Comparison of ENCODE assay signal across 7 mouse cellular contexts in the genomic region with DNA sequence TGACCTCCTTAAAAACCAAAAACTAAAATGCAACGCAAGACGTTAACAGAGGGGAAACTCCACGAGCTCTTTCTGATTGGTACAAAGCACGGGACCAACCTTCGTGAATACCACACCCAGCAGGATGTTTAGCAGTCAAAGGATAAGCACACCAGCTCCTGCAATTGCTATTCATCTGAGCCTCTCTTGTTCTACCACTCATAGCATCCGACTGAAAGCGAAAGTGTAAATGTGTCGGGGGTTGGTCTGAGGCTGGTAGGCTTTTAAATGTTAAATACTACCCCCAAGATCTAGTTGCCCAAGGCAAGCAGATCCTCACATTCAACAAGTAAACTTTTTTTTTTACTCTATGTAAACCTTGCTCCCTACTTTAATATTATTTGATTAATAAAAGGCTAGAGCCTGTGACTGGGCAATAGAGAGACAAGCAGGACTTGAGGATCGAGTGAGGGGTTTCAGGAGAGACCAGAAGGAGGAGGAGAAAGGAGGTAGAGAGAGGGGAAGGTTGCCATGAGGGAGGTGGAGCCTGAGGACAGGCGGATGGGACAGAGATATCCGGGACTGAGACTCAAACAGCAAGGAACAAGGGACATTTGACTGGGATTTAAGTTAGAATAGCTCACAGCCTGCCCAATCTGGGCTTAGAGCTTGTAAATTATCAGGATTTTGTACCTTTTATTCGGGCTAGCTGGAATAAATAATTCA. TPM values are rescaled to one million over a fixed set of nuclear protein-coding genes. Genes with fewer than 3 reads are reported as not detected.
DNase-seq lines count a peak whose midpoint lies in the region; ATAC-seq lines count a peak whose summit lies in the region.

No protein-coding gene starts in this region.

- no peaks in the 10 kb centered on the region for H3K27me3 ChIP-seq in hindbrain, embryonic 14.5 days (ENCODE audit: control insufficient read depth, insufficient read depth, low read length)

- ATAC-seq in hindbrain, embryonic 14.5 days (ENCODE audit: low FRiP score), result no peak
- peak; percentile 56 for ATAC-seq in megakaryocyte progenitor cell, adult 5-6 weeks (replicated peaks; ENCODE audit: poor library complexity)
- ATAC-seq in cerebellum, adult (ENCODE audit: insufficient number of reproducible peaks, low FRiP score, low TSS enrichment), result no peak

- no peak overlapping the region for H3K4me3 ChIP-seq in hindbrain, embryonic 14.5 days (replicated peaks; ENCODE audit: low read length)

- H3K4me1 ChIP-seq in hindbrain, embryonic 14.5 days (replicated peaks; ENCODE audit: control insufficient read depth, insufficient read depth, low read length), result peaks cover 4% of the 10 kb centered on the region; the same call in 1 of the 2 replicates

- DNase-seq in CD4-positive, CD25-positive, alpha-beta regulatory T cell, adult 2 months (ENCODE audit: low read depth, low spot score), result peak; percentile 90
- peak; percentile 76 for DNase-seq in R1 (ENCODE audit: low read depth, low spot score)
- DNase-seq in hindbrain, embryonic 14.5 days (ENCODE audit: low spot score), result no peak
- DNase-seq in thymus, postnatal 4 days, result peak; percentile 24
- no peak for DNase-seq in testis, postnatal 10 days (ENCODE audit: low spot score)

- 11% methylated on average over 12 of the region's 12 CpGs for WGBS in hindbrain, embryonic 14.5 days

- no peak overlapping the region for H3K27ac ChIP-seq in hindbrain, embryonic 14.5 days

- H3K36me3 ChIP-seq in hindbrain, embryonic 14.5 days (replicated peaks; ENCODE audit: control insufficient read depth, insufficient read depth), result no peaks in the 10 kb centered on the region

- H3K9me3 ChIP-seq in hindbrain, embryonic 14.5 days (ENCODE audit: control insufficient read depth, low read length), result no peaks in the 10 kb centered on the region

- H3K4me2 ChIP-seq in hindbrain, embryonic 14.5 days (replicated peaks), result peak overlapping the region; percentile 27

- H3K9ac ChIP-seq in hindbrain, embryonic 14.5 days, result no peak overlapping the region

RNA-seq across cellular contexts. Expression of gene Rbbp6, which starts 25.0 kb away (rescaled TPM):
- 28.9 and 31.0 TPM in 2 replicates for polyA plus RNA-seq in hindbrain, embryonic 14.5 days (2014; fragmentation: Nextera tagmentation; extraction: Ambion mirVana)
- total RNA-seq in megakaryocyte progenitor cell, adult 5-6 weeks (2015), result 115 and 134 TPM in 2 replicates
- 48.0 and 67.5 TPM in 2 replicates for total RNA-seq in megakaryocyte progenitor cell, adult 5-6 weeks (2017)

Comparison
In these comparisons a context has a peak if more than half of its experiments do, and no peak if none do; other contexts are left out.
1. DNase-seq: peak in CD4-positive, CD25-positive, alpha-beta regulatory T cell, adult 2 months (single experiment), R1 (single experiment) and thymus, postnatal 4 days (single experiment); none in hindbrain, embryonic 14.5 days (single experiment) and testis, postnatal 10 days (single experiment).